Mouse (Mus musculus): ENCODE data around the gene Krtap3-1. TPM values are rescaled to one million over a fixed set of nuclear protein-coding genes. Genes with fewer than 3 reads are reported as not detected.

Krtap3-1 gene
- polyA plus RNA-seq, 1 experiment from 2014 or later = not detected

DNA sequence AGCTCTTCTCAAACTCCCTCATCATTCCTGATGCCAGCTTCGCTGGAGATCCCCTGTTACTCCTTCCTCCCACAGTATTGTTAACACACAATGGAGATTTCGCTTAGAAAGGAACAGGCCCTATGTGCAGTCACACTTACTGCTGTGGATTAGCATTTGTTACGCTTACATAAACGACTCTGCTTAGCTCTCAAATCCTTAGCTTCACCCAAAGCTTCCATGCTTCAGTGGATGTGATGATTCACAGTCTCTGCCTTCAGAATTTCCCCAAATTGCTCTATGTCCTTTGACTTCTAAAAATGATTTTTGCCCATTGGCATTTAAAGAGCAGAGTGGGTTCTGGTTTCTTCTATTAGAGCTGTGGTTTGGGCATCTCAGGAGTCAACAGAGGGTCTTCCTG lies 6.7 kb upstream of the Krtap3-1 start:
- Histone ChIP-seq H3K9me3 (no peaks in the 10 kb centered on the region), H3K27ac (no peak overlapping the region), H3K4me3 (no peak overlapping the region), H3K36me3 (replicated peaks) (no peaks in the 10 kb centered on the region), H3K4me2 (no peak overlapping the region), H3K27me3 (replicated peaks) (no peaks in the 10 kb centered on the region), H3K9ac (no peak overlapping the region), H3K4me1 (no peaks in the 10 kb centered on the region)
- ATAC-seq (replicated peaks) = no peak
- 16% methylated on average over 4 of the region's 4 CpGs for WGBS

DNA sequence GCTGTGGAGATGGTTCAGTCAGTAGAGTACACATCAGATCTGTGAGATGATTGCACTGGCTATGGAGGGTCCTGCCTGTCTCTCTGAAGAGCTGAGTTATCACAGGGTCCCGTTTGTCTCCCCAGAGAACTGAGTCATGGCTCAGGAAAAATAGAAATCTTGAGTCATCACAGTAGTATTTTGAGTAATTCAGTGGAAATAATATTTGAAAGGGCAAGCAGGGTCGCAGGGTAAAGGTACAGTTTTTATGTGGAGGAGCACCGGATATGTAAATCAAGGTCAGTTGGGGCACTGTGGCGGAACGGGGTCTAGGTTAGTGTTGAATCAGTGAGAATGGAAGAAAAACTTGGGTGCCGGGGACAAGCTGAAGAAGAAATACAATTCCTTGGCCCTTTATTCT lies 3.9 kb downstream of the Krtap3-1 start:
- H3K9ac ChIP-seq = no peak overlapping the region
- ATAC-seq (replicated peaks) = no peak
- H3K36me3 ChIP-seq (replicated peaks) = no peaks in the 10 kb centered on the region
- no peak overlapping the region for H3K4me2 ChIP-seq
- no peak overlapping the region for H3K4me3 ChIP-seq
- H3K4me1 ChIP-seq = no peaks in the 10 kb centered on the region
- WGBS = 83% methylated on average over 6 of the region's 6 CpGs
- no peaks in the 10 kb centered on the region for H3K27me3 ChIP-seq (replicated peaks)
- no peaks in the 10 kb centered on the region for H3K9me3 ChIP-seq
- no peak overlapping the region for H3K27ac ChIP-seq

DNA sequence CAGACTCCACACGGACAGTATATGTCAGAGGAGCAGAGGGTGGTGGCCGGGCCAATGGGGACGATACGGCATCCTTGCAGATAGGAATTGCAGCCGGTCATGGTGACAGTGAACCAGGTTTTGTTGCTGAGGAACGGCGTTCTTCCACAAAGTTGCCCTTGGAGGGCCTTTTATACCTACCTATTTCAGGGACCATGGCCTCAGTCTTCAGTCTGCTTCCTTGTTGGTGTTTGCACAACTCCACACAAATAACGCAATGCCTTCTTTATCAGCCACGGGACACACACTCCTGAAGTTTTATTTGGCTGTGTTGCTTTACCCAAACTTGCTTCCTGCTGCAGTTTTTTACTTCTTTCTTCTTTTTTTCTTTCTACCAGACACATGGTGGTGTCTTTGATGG lies 7.1 kb downstream of the Krtap3-1 start, which contains the start of gene Gm11939:
Gene Gm11939, minus strand, starts transcription at position 101 of the 400 bp plus-strand sequence.
- Histone ChIP-seq H3K9ac (no peak within 1 kb of the TSS), H3K36me3 (replicated peaks) (no peaks in the 10 kb centered on the region), H3K4me1 (no peaks in the 10 kb centered on the region), H3K27me3 (replicated peaks) (no peaks in the 10 kb centered on the region), H3K27ac (no peak within 1 kb of the TSS), H3K4me3 (no peak within 1 kb of the TSS), H3K9me3 (no peaks in the 10 kb centered on the region), H3K4me2 (no peak within 1 kb of the TSS)
- ATAC-seq (replicated peaks) = no peak
- WGBS = 93% methylated on average over 9 of the region's 9 CpGs

DNA sequence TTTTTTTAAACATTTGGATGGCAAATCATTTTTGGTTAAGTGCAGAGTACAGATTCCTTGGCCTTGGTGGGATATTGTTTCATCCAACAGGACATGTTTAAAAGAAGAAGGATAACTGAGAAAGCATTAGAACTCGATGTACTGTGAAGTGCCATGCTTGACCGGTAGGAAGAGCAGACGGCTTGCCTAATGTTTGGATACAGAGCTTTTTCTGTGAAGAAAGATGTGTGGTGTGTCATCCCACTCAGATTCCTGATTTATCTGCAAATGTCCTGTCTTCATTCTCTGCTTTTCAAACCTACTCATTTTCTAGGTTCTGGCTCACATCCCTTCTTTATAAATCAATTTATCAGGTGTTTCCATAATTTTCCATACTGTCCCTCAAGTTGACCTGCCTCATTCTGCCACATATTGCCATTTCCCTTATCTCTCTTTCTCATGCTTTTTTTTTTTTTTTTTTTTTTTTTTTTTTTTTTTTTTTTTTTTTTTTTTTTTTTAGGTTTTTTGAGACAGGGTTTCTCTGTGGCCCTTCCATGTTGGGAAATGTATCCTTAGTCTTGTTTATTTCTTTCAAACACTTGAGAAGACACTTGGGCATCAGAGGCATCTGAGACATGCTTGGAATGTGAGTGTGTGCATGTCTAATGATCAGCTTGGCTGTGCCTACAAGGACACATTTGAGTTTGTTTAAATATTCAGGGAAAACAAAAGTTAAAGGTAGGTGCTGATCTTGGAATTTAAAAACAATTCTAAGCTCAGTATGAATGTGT lies 8.3 kb downstream of the Krtap3-1 start:
- Histone ChIP-seq H3K9ac (no peak overlapping the region), H3K36me3 (replicated peaks) (no peaks in the 10 kb centered on the region), H3K9me3 (no peaks in the 10 kb centered on the region), H3K27ac (no peak overlapping the region), H3K27me3 (replicated peaks) (no peaks in the 10 kb centered on the region), H3K4me3 (no peak overlapping the region), H3K4me1 (no peaks in the 10 kb centered on the region), H3K4me2 (no peak overlapping the region)
- no peak for ATAC-seq (replicated peaks)
- 85% methylated on average over 3 of the region's 3 CpGs for WGBS

DNA sequence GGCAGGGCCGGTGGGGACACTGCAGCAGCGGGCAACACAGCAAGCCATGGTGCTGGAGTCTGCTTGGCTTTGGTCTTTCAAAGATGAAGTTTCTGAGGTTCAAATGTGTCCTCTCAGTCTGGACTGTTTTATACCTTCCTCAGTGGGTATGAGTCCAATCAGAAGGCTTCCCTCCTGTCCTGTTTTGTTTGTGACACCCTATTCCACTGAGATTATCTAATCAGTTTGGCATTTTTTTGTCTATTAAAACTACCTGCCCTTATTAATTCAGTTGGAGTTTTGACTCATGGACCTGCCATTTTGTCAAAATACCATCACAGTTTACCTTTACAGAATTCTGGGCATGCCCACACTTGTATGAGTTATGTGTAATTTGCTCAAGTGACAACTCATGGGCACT lies 9.7 kb downstream of the Krtap3-1 start, which contains the start of gene Krtap3-2:
Gene Krtap3-2, minus strand, starts transcription at position 101 of the 400 bp plus-strand sequence.
- WGBS = 85% methylated on average over 2 of the region's 2 CpGs
- Histone ChIP-seq H3K27ac (no peak within 1 kb of the TSS), H3K27me3 (replicated peaks) (no peaks in the 10 kb centered on the region), H3K9ac (no peak within 1 kb of the TSS), H3K4me1 (no peaks in the 10 kb centered on the region), H3K36me3 (replicated peaks) (no peaks in the 10 kb centered on the region), H3K9me3 (no peaks in the 10 kb centered on the region), H3K4me3 (no peak within 1 kb of the TSS), H3K4me2 (no peak within 1 kb of the TSS)
- no peak for ATAC-seq (replicated peaks)

DNA sequence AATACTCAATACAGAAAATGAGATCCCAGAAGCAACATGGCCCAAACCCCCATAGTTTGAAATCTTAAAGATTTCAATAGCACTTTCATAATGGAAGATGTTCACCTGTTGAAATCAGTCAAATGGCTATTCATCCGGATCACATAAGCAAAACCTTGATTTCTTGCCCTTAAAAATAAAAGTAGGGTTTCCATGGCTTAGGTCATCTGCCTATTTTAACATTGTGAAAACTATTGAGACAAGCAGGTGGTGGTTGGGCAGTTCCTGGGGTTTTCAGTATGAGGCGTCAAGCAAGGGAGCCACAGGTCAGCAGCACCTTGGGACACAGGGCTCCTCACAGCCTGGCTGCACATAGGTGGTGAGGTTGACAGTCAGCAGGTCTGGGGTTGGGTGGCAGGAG lies 10.2 kb downstream of the Krtap3-1 start:
- ATAC-seq (replicated peaks) = no peak
- Histone ChIP-seq H3K4me3 (no peak overlapping the region), H3K9me3 (no peaks in the 10 kb centered on the region), H3K27me3 (replicated peaks) (no peaks in the 10 kb centered on the region), H3K36me3 (replicated peaks) (no peaks in the 10 kb centered on the region), H3K4me1 (no peaks in the 10 kb centered on the region), H3K4me2 (no peak overlapping the region), H3K9ac (no peak overlapping the region), H3K27ac (no peak overlapping the region)
- WGBS = 90% methylated on average over 2 of the region's 2 CpGs

DNA sequence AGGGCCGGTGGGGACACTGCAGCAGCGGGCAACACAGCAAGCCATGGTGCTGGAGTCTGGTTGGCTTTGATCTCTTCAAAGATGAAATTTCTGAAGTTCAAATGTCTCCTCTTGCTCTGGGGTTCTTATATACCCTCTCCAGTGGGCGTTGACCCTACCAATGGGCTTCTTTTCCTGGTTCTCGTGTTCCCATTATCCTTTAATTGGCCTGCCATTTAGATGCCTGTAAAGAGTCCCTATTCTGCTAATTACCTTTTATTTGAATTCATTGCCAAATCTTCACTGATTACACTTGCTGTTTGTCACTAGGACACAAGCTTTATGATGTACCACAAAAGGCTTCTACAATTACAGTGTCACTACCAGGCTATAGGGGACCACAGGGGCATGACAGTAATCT lies 15.7 kb downstream of the Krtap3-1 start, which contains the start of gene Krtap3-3:
Gene Krtap3-3, minus strand, starts transcription at position 101 of the 400 bp plus-strand sequence.
- H3K27me3 ChIP-seq (replicated peaks) = no peaks in the 10 kb centered on the region
- no peaks in the 10 kb centered on the region for H3K4me1 ChIP-seq
- no peak within 1 kb of the TSS for H3K9ac ChIP-seq
- H3K36me3 ChIP-seq (replicated peaks) = no peaks in the 10 kb centered on the region
- WGBS = 73% methylated on average over 4 of the region's 4 CpGs
- H3K4me2 ChIP-seq = no peak within 1 kb of the TSS
- no peak for ATAC-seq (replicated peaks)
- H3K4me3 ChIP-seq = no peak within 1 kb of the TSS
- H3K9me3 ChIP-seq = no peaks in the 10 kb centered on the region
- H3K27ac ChIP-seq = no peak within 1 kb of the TSS

DNA sequence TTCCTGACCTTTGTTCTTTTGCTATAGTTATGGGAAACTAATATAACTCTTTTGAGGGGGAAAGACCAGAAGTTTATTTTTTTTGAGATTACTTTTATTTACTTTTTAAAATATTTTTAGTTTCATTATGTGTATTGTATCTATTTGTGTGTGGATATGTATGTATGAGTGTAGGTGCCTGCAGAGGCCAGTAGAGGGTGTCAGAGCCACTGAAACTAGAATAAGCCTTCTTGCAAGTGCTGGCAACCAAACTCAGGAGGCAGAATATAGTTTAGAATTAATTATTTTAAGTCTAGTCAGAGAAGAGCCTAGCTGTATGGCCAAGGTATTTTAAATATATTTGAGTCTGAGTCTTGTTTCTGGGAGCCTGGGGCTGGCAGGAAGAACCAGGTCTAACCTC lies 18.5 kb downstream of the Krtap3-1 start:
- ATAC-seq (replicated peaks) = no peak
- H3K4me3 ChIP-seq = no peak overlapping the region
- H3K27ac ChIP-seq = no peak overlapping the region
- H3K9ac ChIP-seq = no peak overlapping the region
- no peak overlapping the region for H3K4me2 ChIP-seq
- no peaks in the 10 kb centered on the region for H3K36me3 ChIP-seq (replicated peaks)
- H3K27me3 ChIP-seq (replicated peaks) = no peaks in the 10 kb centered on the region
- H3K4me1 ChIP-seq = no peaks in the 10 kb centered on the region
- no peaks in the 10 kb centered on the region for H3K9me3 ChIP-seq

DNA sequence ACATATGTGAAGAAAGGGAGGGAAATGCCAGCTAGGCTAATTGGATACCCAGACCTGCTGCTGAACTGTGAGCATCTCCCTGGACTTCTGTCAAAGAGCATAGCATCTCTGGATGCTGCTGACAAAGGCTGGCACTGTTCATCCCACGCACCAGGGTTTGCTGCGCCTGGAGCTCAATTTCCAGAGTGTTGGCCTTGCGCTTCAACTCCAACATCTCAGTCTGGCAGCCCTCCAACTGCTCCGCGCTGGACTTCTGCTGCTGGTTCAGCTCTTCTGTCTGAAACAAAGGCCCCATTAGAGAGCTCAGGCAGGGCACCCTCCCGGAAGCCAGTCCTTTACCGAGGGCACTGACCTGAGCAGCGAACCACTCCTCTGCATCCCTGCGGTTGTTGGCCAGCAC lies 26.7 kb downstream of the Krtap3-1 start:
- no peak overlapping the region for H3K4me3 ChIP-seq
- no peak overlapping the region for H3K27ac ChIP-seq
- no peaks in the 10 kb centered on the region for H3K36me3 ChIP-seq (replicated peaks)
- ATAC-seq (replicated peaks) = no peak
- no peaks in the 10 kb centered on the region for H3K27me3 ChIP-seq (replicated peaks)
- no peaks in the 10 kb centered on the region for H3K9me3 ChIP-seq
- 58% methylated on average over 9 of the region's 9 CpGs for WGBS
- no peaks in the 10 kb centered on the region for H3K4me1 ChIP-seq
- no peak overlapping the region for H3K4me2 ChIP-seq
- H3K9ac ChIP-seq = no peak overlapping the region

DNA sequence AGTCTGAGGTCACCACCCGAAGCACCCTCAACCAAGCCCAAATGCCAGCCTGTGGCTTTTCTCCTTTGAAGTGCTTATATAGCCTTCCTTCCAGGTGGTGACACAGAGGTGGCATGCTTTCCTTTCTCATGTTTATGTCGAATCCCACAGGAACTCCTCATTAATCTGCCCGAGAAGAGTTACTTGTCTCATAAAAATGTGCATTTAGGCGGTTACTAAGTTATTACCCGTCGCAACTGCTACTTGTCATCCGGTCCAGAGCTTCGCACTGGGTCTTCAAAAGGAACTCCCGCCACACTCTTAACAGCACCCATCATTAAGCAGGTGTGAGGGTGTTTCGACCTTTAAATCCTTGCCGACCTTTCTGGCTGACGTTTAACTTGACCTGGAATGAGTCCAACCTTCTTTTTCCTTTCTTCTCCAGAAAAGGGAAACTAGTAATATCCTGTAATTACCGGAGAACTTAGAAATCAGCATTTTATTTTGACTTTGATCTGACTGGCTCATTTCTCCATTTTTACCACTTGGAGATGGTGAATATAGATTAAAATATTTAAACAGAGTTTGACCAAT lies 45.1 kb downstream of the Krtap3-1 start, which contains the start of gene Krt39:
Gene Krt39, minus strand, starts transcription at position 51 of the 573 bp plus-strand sequence.
- Histone ChIP-seq H3K4me2 (no peak within 1 kb of the TSS), H3K9ac (no peak within 1 kb of the TSS), H3K36me3 (replicated peaks) (no peaks in the 10 kb centered on the region), H3K4me1 (no peaks in the 10 kb centered on the region), H3K27ac (no peak within 1 kb of the TSS), H3K9me3 (no peaks in the 10 kb centered on the region), H3K27me3 (replicated peaks) (no peaks in the 10 kb centered on the region), H3K4me3 (no peak within 1 kb of the TSS)
- WGBS = 89% methylated on average over 13 of the region's 13 CpGs
- ATAC-seq (replicated peaks) = no peak

Data from midbrain, embryonic 15.5 days (tissue).